Mouse (Mus musculus) megakaryocyte, embryonic 14.5 days (primary cell): ENCODE results near the gene Evc2. TPM values are rescaled to one million over a fixed set of nuclear protein-coding genes. Genes with fewer than 3 reads are reported as not detected.

Experiments
- H3K27me3 ChIP-seq: replicated peaks from 2 replicates; pipeline ENCODE3; 2012; ENCODE audit warnings: inconsistent platforms
- H3K36me3 ChIP-seq: replicated peaks from 2 replicates; pipeline ENCODE3; 2012; ENCODE audit warnings: low read length, inconsistent platforms, mixed read lengths
- H3K4me1 ChIP-seq: 2 replicates; pipeline ENCODE4 v1.6.1; 2012; ENCODE audit warnings: inconsistent platforms
- H3K4me3 ChIP-seq: replicated peaks from 2 replicates; pipeline ENCODE3; 2012; ENCODE audit warnings: moderate library complexity, mild to moderate bottlenecking, inconsistent platforms
- H3K9me3 ChIP-seq: 2 replicates; pipeline ENCODE4 v1.6.1; 2012; ENCODE audit warnings: inconsistent platforms
- FLI1 ChIP-seq: IDR thresholded peaks from 2 replicates; pipeline ENCODE4 v1.6.1; 2012; ENCODE audit warnings: low read length, inconsistent platforms, mixed read lengths
- GATA1 ChIP-seq: IDR thresholded peaks from 3 replicates; pipeline ENCODE4 v1.6.1; 2012; ENCODE audit warnings: mixed read lengths, low read length, inconsistent platforms, borderline replicate concordance
- polyA plus RNA-seq: library from polyadenylated mRNA; stranded (reverse); fragments of >175 nt; gene quantifications from 2 replicates; pipeline ENCODE4 v1.2.3, GENCODE M21; 2012; ENCODE audit warnings: low replicate concordance; ENCODE audit not compliant: insufficient read depth

Evc2 gene
- polyA plus RNA-seq, 1 experiment, result 0.70 TPM

- Histone ChIP-seq H3K4me3 (no peak overlapping the region), H3K4me1 (no peaks in the 10 kb centered on the region)
- TF ChIP-seq GATA1, result no peak
- TF ChIP-seq FLI1, result no peak
Measured at GRCm38 (mm10) chr5:37458236-37458635, 119.9 kb downstream of the Evc2 start.

GRCm38 (mm10) chr5:37465461-37465860 is 127.2 kb downstream of the Evc2 start:
- H3K27me3 ChIP-seq, result no peaks in the 10 kb centered on the region
- TF ChIP-seq FLI1 (no peak), GATA1 (no peak)
- H3K4me3 ChIP-seq, result no peak overlapping the region
- no peaks in the 10 kb centered on the region for H3K4me1 ChIP-seq
- H3K36me3 ChIP-seq, result no peaks in the 10 kb centered on the region
- H3K9me3 ChIP-seq, result peaks cover 24% of the 10 kb centered on the region

More at GRCm38 (mm10) chr5:37458236-37458635, 119.9 kb downstream of the Evc2 start:
- Histone ChIP-seq H3K9me3 (peaks cover 10% of the 10 kb centered on the region; the same call in 1 of the 2 replicates), H3K27me3 (no peaks in the 10 kb centered on the region), H3K36me3 (no peaks in the 10 kb centered on the region)

DNA sequence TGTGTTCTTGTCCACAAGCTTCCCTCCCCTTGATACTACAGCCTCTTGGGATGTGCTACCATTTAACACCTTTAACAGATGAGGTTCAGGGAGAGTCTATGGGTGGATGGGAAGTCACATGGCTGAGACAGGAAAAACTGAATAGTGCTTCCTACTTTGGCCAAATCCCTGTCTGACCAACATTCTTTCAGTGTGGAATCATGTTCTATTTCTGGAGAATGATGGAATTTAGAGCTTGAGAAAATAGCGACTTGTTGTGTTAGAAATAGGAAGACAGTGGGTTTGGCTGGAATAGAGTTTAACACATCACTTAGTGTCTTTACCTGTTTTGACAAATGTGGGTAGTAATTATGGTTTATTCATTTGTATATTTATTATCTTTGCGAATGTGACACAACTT is 129.3 kb downstream of the Evc2 start:
- TF ChIP-seq FLI1 (no peak), GATA1 (no peak)
- Histone ChIP-seq H3K4me1 (no peaks in the 10 kb centered on the region), H3K9me3 (peaks cover 21% of the 10 kb centered on the region), H3K4me3 (no peak overlapping the region), H3K27me3 (no peaks in the 10 kb centered on the region), H3K36me3 (no peaks in the 10 kb centered on the region)

DNA sequence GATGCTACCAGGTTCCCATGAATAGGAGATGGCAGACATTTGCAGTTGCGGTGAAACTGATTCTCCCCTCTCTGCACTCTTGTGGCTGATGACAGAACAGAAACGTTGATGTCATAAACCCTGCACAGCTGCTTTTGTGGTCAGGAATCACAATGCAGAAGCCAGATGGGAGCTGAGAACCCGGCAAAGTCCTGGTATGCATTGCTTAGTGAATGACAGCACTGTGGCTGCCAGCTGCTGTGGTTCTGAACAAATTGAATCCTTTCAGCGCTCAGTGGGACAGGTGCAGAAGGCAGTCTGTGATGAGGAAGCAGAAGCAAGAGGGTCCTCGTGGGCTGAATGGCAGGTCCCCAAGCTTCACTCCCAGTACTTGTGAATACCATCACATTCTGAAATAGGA is 130.7 kb downstream of the Evc2 start:
- H3K4me1 ChIP-seq, result no peaks in the 10 kb centered on the region
- TF ChIP-seq FLI1 (no peak), GATA1 (no peak)
- H3K36me3 ChIP-seq, result no peaks in the 10 kb centered on the region
- peaks cover 15% of the 10 kb centered on the region for H3K9me3 ChIP-seq
- H3K27me3 ChIP-seq, result no peaks in the 10 kb centered on the region
- H3K4me3 ChIP-seq, result no peak overlapping the region

GRCm38 (mm10) chr5:37471584-37471983 is 133.3 kb downstream of the Evc2 start:
- no peak for TF ChIP-seq FLI1
- TF ChIP-seq GATA1, result no peak
- no peaks in the 10 kb centered on the region for H3K27me3 ChIP-seq
- H3K9me3 ChIP-seq, result peaks cover 4% of the 10 kb centered on the region; the same call in 1 of the 2 replicates
- H3K4me1 ChIP-seq, result no peaks in the 10 kb centered on the region
- no peaks in the 10 kb centered on the region for H3K36me3 ChIP-seq
- H3K4me3 ChIP-seq, result no peak overlapping the region

- TF ChIP-seq FLI1 (no peak), GATA1 (no peak)
- Histone ChIP-seq H3K9me3 (peaks cover 4% of the 10 kb centered on the region; the same call in 1 of the 2 replicates), H3K4me3 (no peak overlapping the region), H3K36me3 (no peaks in the 10 kb centered on the region), H3K4me1 (no peaks in the 10 kb centered on the region), H3K27me3 (no peaks in the 10 kb centered on the region)
Measured at GRCm38 (mm10) chr5:37472025-37472608, 133.8 kb downstream of the Evc2 start.

Other genes starting within 250 kb of the Evc2 start
- not detected in 2 replicates for gene Crmp1, start 96.6 kb upstream of the Evc2 start, polyA plus RNA-seq
- 0.08 TPM in 1 of 2 replicates, not detected in the other for gene Evc, start 1.6 kb upstream of the Evc2 start, polyA plus RNA-seq